Mouse (Mus musculus): ENCODE data around the gene Egfl8. TPM values are rescaled to one million over a fixed set of nuclear protein-coding genes. Genes with fewer than 3 reads are reported as not detected.

Gene Egfl8
- polyA plus RNA-seq, 1 experiment from 2014 or later, result 5.2 TPM

GRCm38 (mm10) chr17:34590154-34590987, 25.4 kb downstream of the Egfl8 start:
- ATAC-seq (no peak), DNase-seq (ENCODE audit: low spot score) (no peak)
- TF ChIP-seq CTCF (IDR thresholded peaks at IDR 0.05), result no peak; the same call in 1 of the 2 replicates
- TF ChIP-seq EP300 (IDR thresholded peaks at IDR 0.05), result no peak
- Histone ChIP-seq H3K9me3 (ENCODE audit: low read length) (no peaks in the 10 kb centered on the region), H3K4me3 (ENCODE audit: low read depth, low read length) (peak overlapping the region; percentile 86), H3K27ac (ENCODE audit: low read length) (peak overlapping the region; percentile 97), H3K4me1 (ENCODE audit: insufficient read depth, low read depth, low read length) (peaks cover 30% of the 10 kb centered on the region; the same call in 1 of the 2 replicates), H3K36me3 (ENCODE audit: insufficient read depth, low read length) (peaks cover 11% of the 10 kb centered on the region; the same call in 1 of the 2 replicates), H3K9ac (replicated peaks; ENCODE audit: low read depth) (peak overlapping the region; percentile 84; the same call in 1 of the 2 replicates), H3K27me3 (replicated peaks; ENCODE audit: insufficient read depth, low read length) (no peaks in the 10 kb centered on the region), H3K4me2 (replicated peaks; ENCODE audit: low read depth, low read length) (peak overlapping the region; percentile 96)
- 73% methylated on average over 15 of the region's 15 CpGs for WGBS

- peak within 1 kb of the TSS; percentile 96 for H3K4me2 ChIP-seq (replicated peaks; ENCODE audit: low read depth, low read length)
- H3K4me1 ChIP-seq (ENCODE audit: insufficient read depth, low read depth, low read length), result peaks cover 30% of the 10 kb centered on the region; the same call in 1 of the 2 replicates
- H3K27ac ChIP-seq (ENCODE audit: low read length), result peak within 1 kb of the TSS; percentile 97
- WGBS, result 6% methylated on average over 6 of the region's 7 CpGs
- DNase-seq (ENCODE audit: low spot score) (peak; percentile 90), ATAC-seq (peak; percentile 23)
- peak within 1 kb of the TSS; percentile 42 for H3K9ac ChIP-seq (replicated peaks; ENCODE audit: low read depth)
- TF ChIP-seq EP300 (IDR thresholded peaks at IDR 0.05) (peak; percentile 48; the same call in 1 of the 2 replicates), CTCF (IDR thresholded peaks at IDR 0.05) (no peak)
- H3K4me3 ChIP-seq (ENCODE audit: low read depth, low read length), result peak within 1 kb of the TSS; percentile 23
- H3K27me3 ChIP-seq (replicated peaks; ENCODE audit: insufficient read depth, low read length), result no peaks in the 10 kb centered on the region
- H3K36me3 ChIP-seq (ENCODE audit: insufficient read depth, low read length), result peaks cover 4% of the 10 kb centered on the region; the same call in 1 of the 2 replicates
- no peaks in the 10 kb centered on the region for H3K9me3 ChIP-seq (ENCODE audit: low read length)
Measured at GRCm38 (mm10) chr17:34589681-34590101, 26.1 kb downstream of the Egfl8 start, which contains the start of gene Gpsm3. Gene Gpsm3, plus strand, starts transcription at chr17:34589806.

- H3K4me2 ChIP-seq (replicated peaks; ENCODE audit: low read depth, low read length), result peak overlapping the region; percentile 96
- WGBS, result 26% methylated on average over 7 of the region's 7 CpGs
- H3K9ac ChIP-seq (replicated peaks; ENCODE audit: low read depth), result no peak overlapping the region
- no peak for ATAC-seq
- TF ChIP-seq CTCF (IDR thresholded peaks at IDR 0.05) (no peak), EP300 (IDR thresholded peaks at IDR 0.05) (no peak)
- peak overlapping the region; percentile 97 for H3K27ac ChIP-seq (ENCODE audit: low read length)
- no peaks in the 10 kb centered on the region for H3K36me3 ChIP-seq (ENCODE audit: insufficient read depth, low read length)
- no peaks in the 10 kb centered on the region for H3K9me3 ChIP-seq (ENCODE audit: low read length)
- H3K4me1 ChIP-seq (ENCODE audit: insufficient read depth, low read depth, low read length), result peaks cover 30% of the 10 kb centered on the region; the same call in 1 of the 2 replicates
- DNase-seq (ENCODE audit: low spot score), result no peak
- H3K27me3 ChIP-seq (replicated peaks; ENCODE audit: insufficient read depth, low read length), result no peaks in the 10 kb centered on the region
- peak overlapping the region; percentile 14 for H3K4me3 ChIP-seq (ENCODE audit: low read depth, low read length)
Measured at GRCm38 (mm10) chr17:34589206-34589605, 26.6 kb downstream of the Egfl8 start.

GRCm38 (mm10) chr17:34588767-34589166, 27.0 kb downstream of the Egfl8 start:
- Histone ChIP-seq H3K9ac (replicated peaks; ENCODE audit: low read depth) (no peak overlapping the region), H3K27ac (ENCODE audit: low read length) (peak overlapping the region; percentile 97; the same call in 1 of the 2 replicates), H3K4me1 (ENCODE audit: insufficient read depth, low read depth, low read length) (peaks cover 30% of the 10 kb centered on the region; the same call in 1 of the 2 replicates)

GRCm38 (mm10) chr17:34587814-34588213, 28.0 kb downstream of the Egfl8 start:
- Histone ChIP-seq H3K36me3 (ENCODE audit: insufficient read depth, low read length) (no peaks in the 10 kb centered on the region), H3K4me1 (ENCODE audit: insufficient read depth, low read depth, low read length) (peaks cover 30% of the 10 kb centered on the region; the same call in 1 of the 2 replicates), H3K4me2 (replicated peaks; ENCODE audit: low read depth, low read length) (peak overlapping the region; percentile 94), H3K9me3 (ENCODE audit: low read length) (no peaks in the 10 kb centered on the region), H3K27me3 (replicated peaks; ENCODE audit: insufficient read depth, low read length) (no peaks in the 10 kb centered on the region), H3K4me3 (ENCODE audit: low read depth, low read length) (peak overlapping the region; percentile 50), H3K27ac (ENCODE audit: low read length) (peak overlapping the region; percentile 89), H3K9ac (replicated peaks; ENCODE audit: low read depth) (peak overlapping the region; percentile 60)
- WGBS, result 3% methylated on average over 19 of the region's 19 CpGs
- TF ChIP-seq CTCF (IDR thresholded peaks at IDR 0.05) (no peak), EP300 (IDR thresholded peaks at IDR 0.05) (no peak)
- ATAC-seq, result no peak
- no peak for DNase-seq (ENCODE audit: low spot score)

More at GRCm38 (mm10) chr17:34588767-34589166, 27.0 kb downstream of the Egfl8 start:
- TF ChIP-seq EP300 (IDR thresholded peaks at IDR 0.05), result no peak
- TF ChIP-seq CTCF (IDR thresholded peaks at IDR 0.05), result no peak
- Histone ChIP-seq H3K27me3 (replicated peaks; ENCODE audit: insufficient read depth, low read length) (no peaks in the 10 kb centered on the region), H3K9me3 (ENCODE audit: low read length) (no peaks in the 10 kb centered on the region), H3K36me3 (ENCODE audit: insufficient read depth, low read length) (no peaks in the 10 kb centered on the region), H3K4me2 (replicated peaks; ENCODE audit: low read depth, low read length) (peak overlapping the region; percentile 96), H3K4me3 (ENCODE audit: low read depth, low read length) (peak overlapping the region; percentile 14; the same call in 1 of the 2 replicates)
- ATAC-seq (no peak), DNase-seq (ENCODE audit: low spot score) (no peak)
- 57% methylated on average over 3 of the region's 3 CpGs for WGBS

GRCm38 (mm10) chr17:34587423-34587811, 28.4 kb downstream of the Egfl8 start:
- Histone ChIP-seq H3K9ac (replicated peaks; ENCODE audit: low read depth) (peak overlapping the region; percentile 60), H3K36me3 (ENCODE audit: insufficient read depth, low read length) (no peaks in the 10 kb centered on the region), H3K4me3 (ENCODE audit: low read depth, low read length) (peak overlapping the region; percentile 50), H3K4me1 (ENCODE audit: insufficient read depth, low read depth, low read length) (peaks cover 30% of the 10 kb centered on the region; the same call in 1 of the 2 replicates), H3K4me2 (replicated peaks; ENCODE audit: low read depth, low read length) (peak overlapping the region; percentile 94), H3K27me3 (replicated peaks; ENCODE audit: insufficient read depth, low read length) (no peaks in the 10 kb centered on the region), H3K27ac (ENCODE audit: low read length) (peak overlapping the region; percentile 89), H3K9me3 (ENCODE audit: low read length) (no peaks in the 10 kb centered on the region)
- ATAC-seq (peak; percentile 86), DNase-seq (ENCODE audit: low spot score) (peak; percentile 98)
- under 1% methylated on average over 32 of the region's 50 CpGs for WGBS
- TF ChIP-seq EP300 (IDR thresholded peaks at IDR 0.05) (no peak), CTCF (IDR thresholded peaks at IDR 0.05) (no peak)
